Mouse (Mus musculus): Measurements from ENCODE around the gene Kctd13. TPM values are rescaled to one million over a fixed set of nuclear protein-coding genes. Genes with fewer than 3 reads are reported as not detected.
A peak's percentile ranks its signal among the peaks of the same experiment; 100 is the strongest.
"Not testable (repeated sequence)": the region's sequence is repeated elsewhere in the genome, so short reads cannot be mapped to it uniquely, and the experiment has no call there.

The Kctd13 gene
- 100 to 1,000 TPM; 149 to 167 TPM for total RNA-seq (2021)

DNA sequence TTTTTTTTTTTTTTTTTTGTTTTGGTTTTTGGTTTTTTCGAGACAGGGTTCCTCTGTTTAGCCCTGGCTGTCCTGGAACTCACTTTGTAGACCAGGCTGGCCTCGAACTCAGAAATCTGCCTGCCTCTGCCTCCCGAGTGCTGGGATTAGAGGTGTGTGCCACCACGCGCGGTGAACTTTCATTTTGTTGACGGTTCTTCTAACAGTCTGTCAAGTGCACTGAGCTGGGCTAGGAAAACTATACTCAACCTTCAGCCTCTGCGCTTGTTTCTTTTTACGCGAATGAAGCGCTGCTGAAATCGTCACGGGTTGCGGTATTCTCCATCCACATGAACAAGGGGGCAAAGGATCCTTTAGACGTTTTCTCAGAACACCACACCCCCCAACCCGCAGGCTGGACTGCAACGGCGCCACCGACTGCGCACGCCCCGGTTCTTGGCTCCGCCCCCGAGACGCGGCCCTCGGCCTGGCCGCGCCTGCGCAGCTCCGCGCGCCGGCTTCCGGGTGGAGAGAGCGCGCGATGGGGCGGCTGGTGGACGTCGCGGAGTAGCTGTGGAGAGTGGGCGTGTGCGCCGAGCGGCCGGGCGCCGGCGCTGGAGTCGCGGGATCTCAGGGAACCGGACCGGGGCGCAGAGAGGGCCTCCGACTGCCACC is at the start of gene Kctd13:
TSS of gene Kctd13 (plus strand) at position 496 of the 654 bp plus-strand sequence.
- intact Hi-C loops (cut with DNase I) = loop anchor here (5.0 kb wide), 1 partner anchor 41 kb away; no protein-coding TSS in a partner anchor
- peak; percentile 91 to 95 for DNase-seq (ENCODE audit: low spot score in 2 of 2)

DNA sequence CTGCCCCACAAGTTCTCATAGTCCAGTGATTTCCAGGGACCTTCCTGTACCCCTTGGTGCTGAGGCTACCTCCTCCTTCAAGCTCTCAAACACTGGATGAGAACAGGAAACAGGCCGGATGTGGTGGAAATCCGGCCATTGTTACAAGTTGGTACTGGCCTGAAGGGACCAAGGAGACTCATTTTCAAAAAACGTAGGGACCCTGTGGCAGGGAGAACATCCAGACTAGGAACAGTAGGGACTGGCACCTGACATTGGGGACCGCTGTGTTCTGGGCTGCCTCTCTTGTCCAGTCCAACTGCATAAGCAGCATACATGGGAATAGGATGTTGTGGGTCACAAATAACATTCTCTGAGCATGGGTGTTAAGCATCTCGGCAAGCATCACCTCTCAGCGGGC is 47.6 kb upstream of the Kctd13 start:
- no peak for DNase-seq (ENCODE audit: low spot score in 2 of 2)
- intact Hi-C loops (cut with DNase I) = loop anchor here (5.0 kb wide), 2 partner anchors 71 to 146 kb away; partner anchors contain the start of genes Maz and Sez6l2

DNA sequence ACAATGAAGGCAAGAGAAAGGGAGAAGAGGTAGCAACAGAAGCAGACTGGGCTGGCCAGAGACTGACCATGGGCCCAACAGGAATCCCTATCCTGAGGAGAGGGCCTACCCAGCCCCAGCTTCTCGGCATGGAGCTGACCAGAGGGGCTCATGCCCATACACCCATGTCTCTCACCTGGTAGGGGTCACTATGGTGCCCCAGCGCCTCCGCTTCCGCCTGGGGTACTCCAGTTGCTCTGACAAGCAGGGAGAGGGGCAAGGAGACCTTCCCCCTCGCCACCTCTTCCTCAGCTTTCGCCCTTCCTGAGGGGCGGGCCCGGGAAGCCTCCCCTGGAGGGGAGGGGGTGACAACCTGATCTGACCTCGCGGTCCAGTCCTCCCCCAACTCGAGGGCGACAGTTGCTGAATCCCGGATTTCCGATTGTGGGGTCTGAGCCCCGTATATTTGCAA is 44.9 kb upstream of the Kctd13 start:
- no peak for DNase-seq (ENCODE audit: low spot score in 2 of 2)
- intact Hi-C loops (cut with DNase I) = loop anchor here (2.0 to 5.0 kb wide), 3 partner anchors 21 to 144 kb away; partner anchors contain the start of genes Ino80e, Maz and Sez6l2

DNA sequence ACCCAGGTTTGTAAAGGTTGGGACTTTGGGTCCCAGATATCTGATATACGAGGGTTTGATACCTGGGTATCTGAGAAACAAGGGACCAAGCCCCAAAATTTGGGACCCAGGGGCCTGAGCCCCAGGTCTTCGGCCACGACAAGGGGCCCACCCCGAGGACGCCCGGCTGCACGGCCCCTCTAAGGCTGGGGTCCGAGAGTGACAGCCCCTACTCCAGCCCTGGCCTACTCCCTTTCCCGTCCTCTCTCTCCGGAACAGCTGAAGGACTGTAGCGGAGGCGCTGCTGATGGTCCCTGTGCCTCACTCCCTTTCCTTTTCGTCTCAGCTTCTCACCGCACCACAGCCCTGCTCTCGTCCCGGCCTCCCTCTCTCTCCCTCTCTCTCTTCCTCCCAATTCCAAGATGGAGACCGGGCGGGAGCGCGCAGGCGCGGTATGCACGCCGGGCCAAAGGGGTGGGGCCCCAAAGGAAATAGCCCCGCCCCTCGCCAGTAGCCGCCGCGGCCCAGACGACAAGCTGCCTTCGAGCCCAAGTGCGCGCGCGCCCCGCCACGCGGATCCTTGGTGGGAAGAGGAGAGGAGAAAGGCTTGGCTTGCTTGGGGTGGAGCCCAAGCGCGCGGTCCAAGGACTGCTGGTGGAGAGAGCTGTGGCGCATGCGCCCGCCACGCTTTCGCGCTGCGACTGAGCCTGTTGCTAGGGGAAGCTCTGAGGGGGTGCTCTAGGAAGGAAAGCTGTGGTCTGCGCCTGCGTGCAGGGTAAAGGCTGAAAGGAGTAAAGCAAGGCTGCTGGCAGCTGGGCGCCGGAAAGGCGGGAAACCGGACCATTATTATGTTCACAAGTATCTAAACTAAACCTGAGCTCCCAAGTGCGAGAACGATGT is 44.2 kb upstream of the Kctd13 start, which contains the start of gene Taok2:
TSS of gene Taok2 (minus strand) at position 418 of the 879 bp plus-strand sequence.
- peak; percentile 98 to 99 for DNase-seq (ENCODE audit: low spot score in 2 of 2)
- intact Hi-C loops (cut with DNase I) = loop anchor here (5.0 kb wide), 4 partner anchors 43 to 143 kb away; partner anchors contain the start of genes Kctd13, Maz, Pagr1a and Pagr1b

DNA sequence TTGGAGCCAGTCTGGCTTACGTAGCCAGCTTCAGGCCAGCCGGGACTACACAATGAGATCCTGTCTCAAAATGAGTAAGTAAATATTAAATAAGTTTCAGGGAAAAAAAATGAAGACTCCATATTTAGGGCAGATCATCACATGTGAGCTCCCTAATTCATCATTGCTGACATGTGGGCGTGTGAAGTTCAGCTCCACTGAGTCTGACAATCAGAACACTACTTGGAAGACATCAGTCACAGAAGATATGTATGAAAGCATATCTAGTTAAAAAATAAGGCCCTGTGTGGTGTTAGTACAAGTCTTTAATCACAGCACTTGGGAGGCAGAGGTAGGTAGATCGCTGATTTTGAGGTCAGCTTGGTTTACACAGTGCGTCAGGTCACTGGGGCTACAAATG is 41.4 kb upstream of the Kctd13 start:
- intact Hi-C loops (cut with DNase I) = loop anchor here (5.0 kb wide), 2 partner anchors 40 to 130 kb away; partner anchors contain the start of genes Kctd13, Pagr1a and Pagr1b

DNA sequence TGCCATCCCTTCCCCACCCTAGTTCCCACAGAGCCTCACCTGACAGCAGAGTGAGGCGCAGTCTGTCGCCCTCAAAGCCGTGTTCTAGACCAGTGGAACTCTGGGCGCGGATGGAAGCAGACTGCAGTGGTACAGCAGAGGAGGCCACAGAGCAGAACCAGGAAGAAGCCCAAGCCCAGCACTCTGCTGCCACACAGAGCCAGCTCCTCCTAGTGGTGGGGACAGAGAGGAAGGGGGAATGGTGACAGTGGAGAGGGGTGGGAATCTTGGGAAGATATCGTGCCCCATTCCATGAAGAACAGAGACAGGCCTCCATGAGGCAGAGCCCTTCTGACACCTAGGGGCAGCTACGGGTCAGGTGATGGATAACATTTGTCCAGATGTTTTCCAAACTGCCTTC is 39.8 kb upstream of the Kctd13 start:
- intact Hi-C loops (cut with DNase I) = loop anchor here (5.0 kb wide), 2 partner anchors 38 to 128 kb away; partner anchors contain the start of genes Kctd13, Pagr1a and Pagr1b

More for the DNA sequence above, 41.4 kb upstream of the Kctd13 start:
- no peak for DNase-seq (ENCODE audit: low spot score in 2 of 2)

DNA sequence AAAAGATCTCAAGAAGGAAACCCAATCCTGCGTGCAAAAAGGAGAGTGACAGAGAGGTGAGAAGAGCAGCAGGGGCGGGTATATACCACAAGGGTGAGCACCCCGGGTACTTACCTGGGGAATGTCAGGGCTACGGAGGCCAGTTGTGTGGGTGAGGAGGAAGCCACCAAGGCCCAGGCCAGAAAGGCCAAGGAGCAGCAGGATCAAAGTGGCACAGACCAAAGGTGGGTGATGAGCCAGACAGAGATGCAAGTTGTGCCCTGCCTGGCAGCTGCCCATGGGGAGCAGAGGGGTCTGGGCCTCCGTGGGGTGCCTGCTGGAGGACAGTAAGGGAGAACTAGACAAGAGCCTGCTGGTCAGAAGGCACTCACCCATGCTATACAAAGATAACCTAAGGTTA is 31.8 kb upstream of the Kctd13 start:
- intact Hi-C loops (cut with DNase I) = no loop called here
- DNase-seq (ENCODE audit: low spot score in 2 of 2) = no peak

More for the DNA sequence above, 39.8 kb upstream of the Kctd13 start:
- DNase-seq (ENCODE audit: low spot score in 2 of 2) = no peak

DNA sequence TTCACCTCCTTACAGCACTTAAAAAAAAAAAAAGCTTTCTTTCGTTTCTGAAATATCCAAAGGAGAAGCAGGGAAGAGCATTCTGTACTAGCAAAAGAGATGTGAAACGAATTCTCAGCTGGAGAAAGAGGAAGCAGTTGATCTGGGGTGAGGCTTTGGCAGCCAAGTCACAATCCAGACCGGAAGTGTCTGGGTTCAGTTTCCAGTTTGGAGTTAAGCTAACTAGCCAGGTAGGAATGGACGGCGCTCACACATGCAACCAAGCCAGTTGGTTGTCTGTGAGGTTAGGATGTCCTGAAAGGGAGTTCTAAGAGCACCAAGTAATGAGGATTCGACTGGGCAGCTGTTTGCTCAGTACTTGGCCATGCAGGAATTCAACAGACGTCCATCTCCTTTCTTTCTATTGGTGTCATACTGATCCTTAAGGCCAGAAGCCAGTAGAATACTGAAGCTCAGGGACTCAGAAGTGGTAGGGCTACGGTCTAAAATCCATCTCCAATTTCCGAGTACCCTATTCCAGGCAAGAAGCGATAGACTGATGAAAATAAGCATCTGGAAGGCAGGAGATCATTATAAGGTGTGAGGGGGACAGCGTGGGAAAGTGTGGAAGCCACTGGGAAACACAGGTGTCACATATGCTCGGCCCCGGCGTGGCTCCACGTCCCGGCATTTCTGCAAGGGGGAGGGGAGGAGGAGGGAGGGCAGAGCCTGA is 31.1 kb upstream of the Kctd13 start:
- intact Hi-C loops (cut with DNase I) = no loop called here
- DNase-seq (ENCODE audit: low spot score in 2 of 2) = no peak

DNA sequence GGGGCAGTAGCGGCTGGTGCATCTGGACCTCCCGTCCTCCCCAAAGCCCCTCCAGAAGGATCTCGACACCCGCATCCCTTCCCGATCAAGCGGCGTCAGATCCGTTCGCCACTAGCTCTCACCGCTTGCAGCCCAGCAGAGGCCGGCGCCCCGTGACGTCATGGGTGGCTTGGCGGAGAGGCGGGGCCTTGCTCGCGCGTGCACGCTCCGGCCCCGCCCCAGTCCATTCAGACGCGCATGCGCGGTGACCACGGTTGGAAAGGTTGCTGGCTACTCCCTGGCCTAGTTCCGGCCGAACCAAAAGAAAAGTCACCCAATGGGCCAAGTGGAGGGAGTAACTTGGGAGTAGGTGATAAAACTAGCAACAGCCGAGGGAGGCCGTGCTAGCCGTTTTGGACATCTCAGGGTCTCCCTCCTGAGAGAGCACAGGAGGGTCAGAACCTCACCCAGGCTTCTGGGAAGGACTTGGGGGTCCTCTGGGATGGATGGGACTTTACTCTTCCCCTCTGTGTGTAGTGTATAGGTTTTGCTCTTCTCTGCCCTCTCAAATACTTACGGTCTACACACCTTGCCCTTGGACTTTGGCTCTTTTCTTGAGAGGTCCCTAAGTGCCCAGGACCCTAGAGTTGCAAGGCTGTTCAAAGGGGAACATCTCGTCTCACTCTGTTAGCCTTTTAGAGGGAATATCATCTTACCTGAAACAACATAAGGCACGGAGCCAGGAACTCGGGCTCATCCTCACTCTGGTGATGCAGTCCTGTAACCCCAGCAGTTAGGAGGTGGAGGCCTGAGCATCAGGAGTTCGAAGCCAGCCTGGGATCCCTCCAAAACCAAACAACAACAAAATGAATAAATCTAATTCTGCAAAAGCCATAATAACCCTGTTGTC is 30.3 kb upstream of the Kctd13 start:
- intact Hi-C loops (cut with DNase I) = no loop called here

DNA sequence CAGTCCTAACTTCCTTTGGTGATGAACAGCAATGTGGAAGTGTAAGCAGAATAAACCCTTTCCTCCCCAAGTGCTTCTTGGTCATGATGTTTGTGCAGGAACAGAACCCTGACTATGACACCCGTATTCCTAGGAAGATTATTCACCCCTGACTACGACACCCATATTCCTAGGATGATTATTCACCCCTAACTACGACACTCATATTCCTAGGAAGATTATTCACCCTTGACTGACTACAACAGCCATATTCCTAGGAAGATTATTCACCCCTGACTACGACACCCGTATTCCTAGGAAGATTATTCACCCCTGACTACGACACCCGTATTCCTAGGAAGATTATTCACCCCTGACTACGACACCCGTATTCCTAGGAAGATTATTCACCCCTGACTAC is 28.9 kb upstream of the Kctd13 start:
- intact Hi-C loops (cut with DNase I); DNase-seq (ENCODE audit: low spot score in 2 of 2): not testable (repeated sequence)

More for the DNA sequence above, 30.3 kb upstream of the Kctd13 start:
- DNase-seq (ENCODE audit: low spot score in 2 of 2) = peak; percentile 95

DNA sequence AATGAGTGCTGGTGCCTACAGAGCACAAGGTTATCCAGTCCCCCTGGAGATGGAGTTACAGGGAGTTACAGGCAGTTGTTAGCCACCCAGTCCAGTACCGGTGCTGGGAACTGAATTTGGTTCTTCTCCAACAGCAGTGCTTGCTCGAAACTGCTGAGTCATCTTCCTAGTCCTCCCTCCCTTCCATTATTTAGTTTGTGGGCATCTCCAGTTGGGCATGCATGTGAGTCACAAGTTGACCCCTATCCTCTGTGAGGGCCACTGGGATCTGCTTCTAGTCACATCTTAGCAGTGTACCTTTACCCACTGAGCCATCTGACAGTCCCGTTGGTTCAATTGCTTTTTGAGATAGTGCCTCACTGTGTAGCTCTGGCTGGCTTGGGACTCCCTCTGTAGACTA is 23.1 kb upstream of the Kctd13 start:
- intact Hi-C loops (cut with DNase I) = no loop called here
- DNase-seq (ENCODE audit: low spot score in 2 of 2) = no peak

DNA sequence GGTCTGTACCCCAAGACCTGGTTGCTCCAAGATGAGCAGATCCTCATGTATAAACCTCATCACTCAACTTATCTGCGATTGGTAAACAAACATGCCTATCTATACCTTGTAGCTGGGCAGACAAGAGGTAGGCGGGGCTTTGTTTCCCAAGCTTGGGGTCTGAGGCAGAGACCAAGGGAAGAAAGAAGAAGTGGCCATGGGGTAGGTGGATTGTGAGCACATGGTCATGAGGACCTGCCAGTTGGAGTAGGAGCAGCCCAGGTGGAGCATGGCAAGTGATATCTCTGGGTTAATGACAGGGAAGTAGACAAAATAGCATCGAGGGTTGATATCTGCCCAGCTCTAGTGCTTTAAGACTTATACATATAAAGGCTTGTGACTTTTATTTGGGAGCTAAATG is 13.8 kb upstream of the Kctd13 start:
- intact Hi-C loops (cut with DNase I) = no loop called here
- no peak for DNase-seq (ENCODE audit: low spot score in 2 of 2)

DNA sequence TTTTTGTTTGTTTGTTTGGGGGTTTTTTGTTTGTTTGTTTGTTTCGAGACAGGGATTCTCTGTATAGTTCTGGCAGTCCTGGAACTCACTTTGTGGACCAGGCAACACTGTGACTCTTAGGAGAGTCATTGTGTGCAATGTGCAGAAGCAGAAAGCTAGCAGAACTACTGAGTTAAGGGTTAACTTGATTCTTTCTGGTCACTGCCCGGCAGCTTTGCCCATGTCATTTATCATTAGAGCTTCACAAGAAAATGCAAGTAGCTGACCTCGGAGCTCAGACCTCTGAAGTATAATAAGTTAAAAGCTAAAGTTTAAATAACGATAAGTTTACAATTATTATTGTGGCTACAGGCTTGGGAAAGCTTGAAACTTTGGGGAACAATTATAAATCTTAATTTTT is 10.3 kb upstream of the Kctd13 start:
- intact Hi-C loops (cut with DNase I); DNase-seq (ENCODE audit: low spot score in 2 of 2): not testable (repeated sequence)

DNA sequence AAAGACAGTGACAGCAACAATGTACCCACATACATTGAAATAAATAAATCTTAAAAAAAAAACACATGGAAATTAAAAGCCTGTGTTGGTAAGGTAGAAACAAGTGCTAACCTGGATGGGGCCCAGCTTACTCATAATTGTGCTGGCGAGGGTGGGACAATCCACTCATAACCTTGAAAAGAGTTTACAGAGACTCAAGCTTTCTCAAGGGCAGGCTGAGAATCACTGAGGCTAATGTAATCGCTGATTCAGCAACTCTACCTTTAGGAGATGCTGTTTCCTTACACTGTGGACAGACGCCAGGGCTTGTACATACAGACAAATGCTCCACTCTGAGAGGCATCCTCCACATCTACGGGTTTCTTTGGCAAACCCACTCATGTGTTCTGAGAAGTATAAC is 8.7 kb upstream of the Kctd13 start:
- intact Hi-C loops (cut with DNase I) = no loop called here

DNA sequence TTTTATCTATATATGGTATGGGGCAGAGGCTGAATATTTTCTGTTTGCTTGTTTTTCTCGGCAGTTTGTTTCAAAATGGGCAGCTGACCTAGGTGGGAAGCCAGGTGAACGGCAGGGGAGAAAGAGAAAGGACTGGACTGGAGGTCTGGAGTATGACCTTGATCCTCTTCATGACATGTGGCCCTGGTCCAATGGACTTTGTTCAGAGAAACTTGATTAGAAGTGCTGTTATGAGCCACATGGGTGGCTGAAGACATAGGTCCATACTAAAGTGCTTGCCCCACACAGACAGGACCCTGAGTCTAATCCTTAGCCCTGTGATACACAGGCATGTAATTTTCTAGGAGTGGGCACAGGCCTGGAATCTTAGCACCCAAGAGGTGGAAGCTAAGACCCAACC is 7.1 kb upstream of the Kctd13 start:
- intact Hi-C loops (cut with DNase I) = no loop called here
- DNase-seq (ENCODE audit: low spot score in 2 of 2) = no peak

More for the DNA sequence above, 8.7 kb upstream of the Kctd13 start:
- DNase-seq (ENCODE audit: low spot score in 2 of 2) = no peak

DNA sequence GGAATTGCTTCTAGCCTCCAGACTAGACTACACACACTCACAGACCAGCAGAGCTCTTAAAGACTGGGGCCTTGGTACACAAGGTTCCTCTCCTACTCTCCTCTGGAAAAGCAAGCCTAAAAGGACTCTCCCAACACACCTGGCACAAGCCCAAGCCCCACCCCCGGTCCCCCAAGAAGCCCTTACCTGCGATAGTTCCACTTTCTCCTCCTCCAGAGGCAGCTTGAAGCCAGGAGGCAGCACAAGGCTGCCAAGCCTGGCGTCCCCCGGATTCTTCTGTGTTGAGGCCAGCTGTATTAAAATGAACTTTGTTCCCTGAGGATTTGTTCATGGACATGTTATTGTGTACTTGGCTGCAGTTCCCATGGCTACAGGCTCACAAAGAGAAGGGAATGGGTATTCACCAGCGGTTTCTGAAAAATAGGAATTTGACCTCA is 6.0 kb upstream of the Kctd13 start, which contains the start of gene Tmem219:
TSS of gene Tmem219 (minus strand) at position 294 of the 437 bp plus-strand sequence.
- peak in 1 of 2 experiments; percentile 26 for DNase-seq (ENCODE audit: low spot score in 2 of 2)
- intact Hi-C loops (cut with DNase I) = loop anchor here (2.0 kb wide), 1 partner anchor 16 kb away; no protein-coding TSS in a partner anchor

DNA sequence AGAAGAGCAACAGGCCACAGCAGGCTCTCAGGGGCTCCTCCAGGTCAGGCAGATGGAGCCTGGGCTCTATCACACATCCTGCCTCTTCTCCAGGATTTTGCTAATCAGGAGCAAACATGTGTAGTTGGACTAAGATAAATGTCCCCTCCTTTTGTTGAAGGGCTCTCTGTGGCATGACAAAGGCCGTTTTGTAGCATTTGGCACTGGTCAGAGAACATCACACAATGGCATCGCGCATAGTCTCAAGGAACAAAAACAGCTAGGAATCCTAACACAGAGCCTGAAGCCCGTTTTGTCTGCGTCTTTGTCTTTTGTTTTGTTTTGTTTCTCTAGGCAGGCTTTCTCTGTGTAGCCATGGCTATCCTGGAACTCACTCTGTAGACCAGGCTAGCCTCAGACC is 4.7 kb upstream of the Kctd13 start:
- intact Hi-C loops (cut with DNase I) = loop anchor here (2.0 kb wide), 1 partner anchor 17 kb away; no protein-coding TSS in a partner anchor
- DNase-seq (ENCODE audit: low spot score in 2 of 2) = no peak

DNA sequence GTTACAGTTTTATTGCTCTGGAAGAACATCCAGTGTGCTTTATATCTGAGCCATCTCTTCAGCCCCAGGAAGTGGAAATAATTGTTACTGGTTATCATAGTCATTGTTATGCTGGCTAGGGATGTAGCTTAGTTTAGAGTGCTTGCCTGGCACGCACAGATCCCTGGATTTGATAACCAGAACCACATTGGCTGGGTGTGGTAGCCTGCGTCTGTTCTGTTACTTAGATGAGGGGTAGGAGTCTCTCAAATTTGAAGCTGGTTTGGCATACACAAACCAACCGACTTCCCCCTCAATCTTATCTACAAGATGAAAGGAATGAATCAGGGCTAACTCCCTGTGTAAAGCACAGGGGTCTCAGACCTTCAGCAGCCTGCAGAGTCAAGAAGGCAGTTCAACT is 2.4 kb upstream of the Kctd13 start:
- intact Hi-C loops (cut with DNase I) = loop anchor here (5.0 kb wide), 1 partner anchor 39 kb away; no protein-coding TSS in a partner anchor
- DNase-seq (ENCODE audit: low spot score in 2 of 2) = no peak

All from left cerebral cortex, postnatal 36 days (tissue).